Mouse (Mus musculus): ENCODE results near the gene Crtc3.

DNA sequence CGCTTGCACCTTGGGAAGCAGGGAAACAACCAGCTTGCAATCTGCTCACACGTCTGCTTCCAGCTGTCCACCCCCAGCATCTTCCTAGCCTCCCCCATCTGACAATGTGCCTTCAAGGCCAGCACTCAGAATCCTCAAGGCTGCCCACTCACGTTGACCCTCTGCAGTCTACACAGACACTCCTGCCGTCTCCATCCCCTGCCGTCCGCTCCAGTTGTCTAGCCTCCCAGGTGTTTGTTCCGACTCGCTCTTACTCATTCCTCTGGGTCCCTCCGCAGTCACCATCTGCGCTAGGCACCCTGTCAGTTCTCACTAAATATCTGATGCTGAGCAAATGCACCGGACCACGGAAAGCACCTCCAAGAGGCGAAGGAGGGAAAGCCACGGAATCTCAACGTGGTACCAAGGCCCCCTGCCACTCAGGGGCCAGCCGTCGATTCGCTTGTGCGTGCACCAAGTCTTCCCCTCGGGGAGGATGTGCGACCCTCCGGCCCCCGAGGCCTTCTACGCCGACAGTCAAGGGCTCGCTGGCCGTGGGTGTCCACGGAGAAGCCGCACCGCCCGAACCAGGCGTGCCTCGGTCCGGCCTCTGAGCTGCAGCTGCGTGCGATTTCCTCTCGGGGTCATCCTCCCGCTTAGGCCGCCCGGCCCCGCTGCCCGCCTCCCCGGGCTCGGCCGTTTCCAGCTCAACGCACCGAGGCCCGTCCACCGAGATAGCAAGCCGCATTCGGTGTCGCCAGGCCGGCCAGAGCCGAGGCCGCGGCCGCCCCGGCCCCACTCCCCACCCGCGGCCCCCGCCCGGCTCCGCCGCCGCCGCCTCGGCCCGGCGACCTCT lies 739 bp downstream of the Crtc3 start:
- TF ChIP-seq ELF1 (IDR thresholded peaks at IDR 0.05; ENCODE audit: low read depth, low read length) (no peak), MAZ (IDR thresholded peaks at IDR 0.05; ENCODE audit: low read depth, low read length) (no peak), RCOR1 (IDR thresholded peaks at IDR 0.05; ENCODE audit: low read depth, low read length) (no peak), MAX (IDR thresholded peaks at IDR 0.05; ENCODE audit: low read length) (no peak)
